Mouse (Mus musculus) limb, embryonic 14.5 days (tissue): ENCODE data around the gene Carm1. TPM values are rescaled to one million over a fixed set of nuclear protein-coding genes. Genes with fewer than 3 reads are reported as not detected.

ENCODE experiments used
- ATAC-seq: fragments of 200-750 bp; cut with Nextera tagmentation; 2 replicates; pipeline ENCODE4 v1.8.0; 2017; ENCODE audit warnings: low read depth, moderate number of reproducible peaks, moderate TSS enrichment; ENCODE audit not compliant: low FRiP score
- DNase-seq: peaks from one replicate; pipeline ENCODE4 v3.0.0-alpha.2; 2015; ENCODE audit warnings: low spot score
- H3K27ac ChIP-seq: fragments of 300-500 bp; sonication (generic); replicated peaks from 2 replicates; pipeline ENCODE4 v1.5.1; 2014; ENCODE audit warnings: low read depth, mild to moderate bottlenecking, low read length, moderate library complexity, mixed read lengths
- H3K27me3 ChIP-seq: fragments of 300-500 bp; sonication (generic); 2 replicates; pipeline ENCODE4 v1.6.1; 2014; ENCODE audit warnings: low read length, mixed read lengths; ENCODE audit not compliant: control insufficient read depth, insufficient read depth
- H3K36me3 ChIP-seq: fragments of 300-500 bp; sonication (generic); 2 replicates; pipeline ENCODE4 v1.6.1; 2014; ENCODE audit warnings: mild to moderate bottlenecking, low read length, moderate library complexity, mixed read lengths; ENCODE audit not compliant: control insufficient read depth, insufficient read depth
- H3K4me1 ChIP-seq: fragments of 300-500 bp; sonication (generic); 2 replicates; pipeline ENCODE4 v1.6.1; 2014; ENCODE audit warnings: antibody characterized with exemption, low read length, mixed read lengths; ENCODE audit not compliant: control insufficient read depth, insufficient read depth
- H3K4me2 ChIP-seq: fragments of 300-500 bp; sonication (generic); replicated peaks from 2 replicates; pipeline ENCODE4 v1.6.1; 2014; ENCODE audit warnings: low read depth, mild to moderate bottlenecking, low read length, moderate library complexity; ENCODE audit not compliant: severe bottlenecking
- H3K4me3 ChIP-seq: fragments of 300-500 bp; sonication (generic); replicated peaks from 2 replicates; pipeline ENCODE4 v1.5.1; 2014; ENCODE audit warnings: low read length
- H3K9ac ChIP-seq: fragments of 300-500 bp; sonication (generic); 2 replicates; pipeline ENCODE4 v1.6.1; 2014; ENCODE audit warnings: mild to moderate bottlenecking, low read depth, low read length, moderate library complexity; ENCODE audit not compliant: severe bottlenecking
- H3K9me3 ChIP-seq: fragments of 300-500 bp; sonication (generic); 2 replicates; pipeline ENCODE4 v1.6.1; 2016; ENCODE audit warnings: low read length; ENCODE audit not compliant: control insufficient read depth
- POLR2A ChIP-seq: fragments of 200-500 bp; IDR thresholded peaks from 2 replicates; pipeline ENCODE4 v1.8.0; 2012; ENCODE audit warnings: inconsistent platforms, mild to moderate bottlenecking, moderate library complexity, borderline replicate concordance; ENCODE audit not compliant: insufficient read depth, insufficient read length; ENCODE audit errors: extremely low read depth
- WGBS: fragments of 180-500 bp; shearing (Covaris S2); extraction: QIAGEN DNeasy Blood & Tissue Kit; methylation state at CpG from one replicate; pipeline ENCODE4 v1.1.7; 2014; 5-methylcytosine and 5-hydroxymethylcytosine counted together
- polyA plus RNA-seq, 2 experiments: library from polyadenylated mRNA; depleted of rRNA in 1 of 2; stranded (reverse) in 1 of 2; unstranded in 1 of 2; fragments of >200 nt; fragmentation: Nextera tagmentation in 1 of 2; extraction: Ambion mirVana in 1 of 2; gene quantifications; 2 replicates each; pipeline versions ENCODE4 v1.2.1 to v1.2.3; 2012 to 2014

The Carm1 gene
- polyA plus RNA-seq, 2 experiments = 71.5 to 171 TPM

DNA sequence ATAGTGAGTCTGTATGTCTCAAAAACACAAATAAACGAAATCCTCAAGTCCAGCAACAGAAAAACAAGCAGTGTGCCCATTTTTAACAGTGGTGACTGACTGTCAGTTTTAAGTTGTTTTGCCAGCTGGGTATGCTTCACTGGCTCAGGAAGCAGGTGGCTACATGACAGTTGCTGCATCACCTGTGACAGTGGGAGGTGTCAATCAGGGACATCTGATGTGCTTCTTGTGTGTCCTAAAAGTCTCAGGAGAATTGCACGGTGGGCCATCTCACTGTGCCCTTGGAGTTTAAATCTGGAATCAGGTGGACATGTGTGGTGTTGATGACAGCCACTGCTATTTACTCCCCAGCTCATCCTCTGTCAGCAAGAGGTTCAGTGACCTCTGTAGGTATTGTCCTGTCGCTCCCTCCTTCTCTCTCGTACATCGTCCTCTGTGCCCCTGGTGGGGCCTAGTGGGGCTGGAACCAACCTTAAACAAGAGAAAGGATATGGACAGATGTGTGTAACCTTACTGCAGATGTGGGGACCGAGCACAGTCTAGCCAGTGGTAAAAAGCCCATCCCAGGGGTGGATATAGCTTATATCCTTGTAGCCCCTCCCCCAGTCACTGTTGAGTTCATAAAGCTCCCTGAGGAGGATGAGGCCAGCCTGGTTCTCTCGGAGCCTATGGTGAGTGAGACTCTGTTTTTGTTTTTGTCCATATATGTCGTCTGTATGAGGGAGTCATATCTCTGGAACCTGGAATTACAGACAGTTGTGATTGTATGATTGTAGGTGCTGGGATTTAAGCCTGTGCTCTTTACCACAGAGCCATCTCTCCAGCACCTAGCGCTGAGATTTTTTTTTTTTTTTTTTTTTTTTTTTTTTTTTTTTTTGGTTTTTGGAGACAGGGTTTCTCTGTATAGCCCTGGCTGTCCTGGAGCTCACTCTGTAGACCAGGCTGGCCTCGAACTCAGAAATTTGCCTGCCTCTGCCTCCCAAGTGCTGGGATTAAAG, 78.9 kb downstream of the Carm1 start:
- WGBS = 86% methylated on average over 10 of the region's 10 CpGs
- no peak overlapping the region for H3K9ac ChIP-seq
- no peak for DNase-seq
- H3K4me2 ChIP-seq = no peak overlapping the region
- no peak overlapping the region for H3K4me3 ChIP-seq
- peaks cover 4% of the 10 kb centered on the region; the same call in 1 of the 2 replicates for H3K36me3 ChIP-seq
- H3K27me3 ChIP-seq = no peaks in the 10 kb centered on the region
- no peaks in the 10 kb centered on the region for H3K4me1 ChIP-seq
- no peak for TF ChIP-seq POLR2A
- no peaks in the 10 kb centered on the region for H3K9me3 ChIP-seq
- no peak overlapping the region for H3K27ac ChIP-seq
- no peak for ATAC-seq

DNA sequence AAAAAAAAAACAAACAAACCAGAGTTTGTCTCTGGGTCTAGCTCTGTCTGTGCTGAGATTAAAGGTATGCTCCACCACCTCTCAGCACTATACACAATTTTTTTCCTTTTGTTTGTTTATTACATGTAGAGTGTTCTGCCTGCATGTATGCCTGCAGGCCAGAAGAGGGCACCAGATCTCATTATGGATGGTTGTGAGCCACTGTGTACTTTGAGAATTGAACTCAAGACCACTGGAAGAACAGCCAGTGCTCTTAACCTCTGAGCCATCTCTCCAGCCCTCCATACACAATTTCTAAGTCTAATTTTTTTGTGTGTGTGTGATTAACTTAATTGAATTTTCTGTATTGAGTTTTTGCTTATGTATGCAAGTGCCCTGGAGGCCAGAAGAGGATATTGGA, 79.9 kb downstream of the Carm1 start:
- ATAC-seq (no peak), DNase-seq (no peak)
- no peak overlapping the region for H3K27ac ChIP-seq
- peaks cover 4% of the 10 kb centered on the region; the same call in 1 of the 2 replicates for H3K36me3 ChIP-seq
- no peaks in the 10 kb centered on the region for H3K4me1 ChIP-seq
- H3K4me2 ChIP-seq = no peak overlapping the region
- no peak for TF ChIP-seq POLR2A
- no peak overlapping the region for H3K4me3 ChIP-seq
- no peaks in the 10 kb centered on the region for H3K27me3 ChIP-seq
- no peak overlapping the region for H3K9ac ChIP-seq
- H3K9me3 ChIP-seq = no peaks in the 10 kb centered on the region

DNA sequence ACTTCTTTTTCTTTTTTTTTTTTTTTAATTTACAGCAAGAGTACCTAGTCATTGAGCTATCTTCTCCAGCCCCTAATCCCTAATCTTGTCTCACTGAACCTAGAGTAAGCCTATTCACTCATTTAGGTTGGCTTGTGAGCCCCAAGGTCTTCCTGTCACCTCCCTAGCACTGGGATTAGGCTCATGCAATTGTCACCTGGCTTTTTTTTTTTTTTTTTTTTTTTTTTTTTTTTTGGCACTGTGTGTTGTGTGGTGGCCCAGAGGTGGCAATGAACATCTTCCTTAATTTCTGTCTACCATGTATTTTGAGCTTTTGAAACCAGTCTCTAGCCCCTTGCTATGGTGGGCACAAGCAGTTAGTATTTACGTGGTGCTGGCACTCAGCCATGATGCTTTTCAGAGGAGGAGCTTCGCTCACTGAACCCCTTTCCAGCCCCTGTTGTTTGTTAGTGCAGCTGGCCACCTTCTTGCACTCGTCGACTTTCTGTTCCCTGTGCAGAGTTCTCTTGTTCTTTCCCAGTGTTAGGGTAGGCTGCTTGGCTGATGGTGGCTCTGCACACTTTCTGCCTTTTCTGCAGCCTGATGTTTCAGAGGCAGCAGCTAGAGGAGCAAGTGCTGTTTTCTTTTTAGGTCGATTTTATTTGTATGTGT, 80.6 kb downstream of the Carm1 start:
- H3K36me3 ChIP-seq = peaks cover 4% of the 10 kb centered on the region; the same call in 1 of the 2 replicates
- H3K4me3 ChIP-seq = no peak overlapping the region
- no peak overlapping the region for H3K9ac ChIP-seq
- DNase-seq = no peak
- no peaks in the 10 kb centered on the region for H3K27me3 ChIP-seq
- H3K4me2 ChIP-seq = no peak overlapping the region
- 83% methylated on average over 5 of the region's 5 CpGs for WGBS
- no peak for ATAC-seq
- H3K4me1 ChIP-seq = no peaks in the 10 kb centered on the region
- no peak overlapping the region for H3K27ac ChIP-seq
- TF ChIP-seq POLR2A = no peak
- no peaks in the 10 kb centered on the region for H3K9me3 ChIP-seq

DNA sequence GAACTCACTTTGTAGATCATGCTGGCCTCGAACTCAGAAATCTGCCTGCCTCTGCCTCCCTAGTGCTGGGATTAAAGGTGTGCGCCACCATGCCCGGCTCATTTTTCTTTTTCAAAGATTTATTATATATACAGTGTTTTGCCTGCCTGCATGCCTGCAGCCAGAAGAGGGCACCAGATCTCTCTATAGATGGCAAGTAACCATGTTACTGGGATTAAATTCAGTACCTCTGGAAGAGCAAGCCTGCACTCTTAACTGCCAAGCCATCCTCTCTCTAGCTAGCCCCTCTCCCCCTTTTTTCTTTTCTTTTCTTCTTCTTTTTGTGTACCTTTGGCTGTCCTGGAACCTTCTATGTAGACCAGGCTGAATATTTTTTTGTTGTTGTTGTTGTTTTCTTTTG, 84.0 kb downstream of the Carm1 start:
- no peak overlapping the region for H3K4me3 ChIP-seq
- ATAC-seq (no peak), DNase-seq (no peak)
- no peak overlapping the region for H3K9ac ChIP-seq
- no peaks in the 10 kb centered on the region for H3K4me1 ChIP-seq
- no peaks in the 10 kb centered on the region for H3K9me3 ChIP-seq
- 87% methylated on average over 3 of the region's 3 CpGs for WGBS
- H3K36me3 ChIP-seq = peaks cover 34% of the 10 kb centered on the region
- H3K27me3 ChIP-seq = no peaks in the 10 kb centered on the region
- H3K4me2 ChIP-seq = no peak overlapping the region
- no peak overlapping the region for H3K27ac ChIP-seq
- TF ChIP-seq POLR2A = no peak

DNA sequence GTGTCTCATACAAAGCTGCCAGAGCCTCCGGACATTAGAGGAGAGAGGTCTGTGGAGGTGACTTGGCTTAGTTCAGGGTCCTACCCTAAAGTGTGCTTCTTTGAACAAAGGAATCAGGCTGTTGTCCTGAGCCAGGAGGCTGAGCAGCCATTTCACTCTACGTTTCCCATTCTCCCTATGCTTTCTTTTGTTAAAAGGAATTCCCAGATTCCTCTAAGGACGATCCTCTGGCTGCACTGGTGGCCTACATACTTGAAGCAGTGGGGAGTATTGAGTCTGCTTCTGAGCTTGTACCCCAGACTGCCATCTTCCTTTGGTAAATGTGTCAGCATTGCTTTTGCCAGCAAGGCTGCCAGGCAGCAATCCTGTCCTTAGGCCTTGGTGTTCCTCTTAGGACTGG, 86.4 kb downstream of the Carm1 start:
- no peak overlapping the region for H3K27ac ChIP-seq
- peaks cover 58% of the 10 kb centered on the region for H3K36me3 ChIP-seq
- H3K4me3 ChIP-seq = no peak overlapping the region
- no peak for ATAC-seq
- DNase-seq = no peak
- H3K9ac ChIP-seq = no peak overlapping the region
- no peak for TF ChIP-seq POLR2A
- WGBS = 81% methylated on average over 3 of the region's 3 CpGs
- H3K27me3 ChIP-seq = no peaks in the 10 kb centered on the region
- no peaks in the 10 kb centered on the region for H3K9me3 ChIP-seq
- no peaks in the 10 kb centered on the region for H3K4me1 ChIP-seq
- no peak overlapping the region for H3K4me2 ChIP-seq
